Mouse (Mus musculus): ENCODE results near the gene Sh2d3c. TPM values are rescaled to one million over a fixed set of nuclear protein-coding genes. Genes with fewer than 3 reads are reported as not detected.

The Sh2d3c gene
- polyA plus RNA-seq, 2 experiments from 2014 or later = 62.2 to 84.6 TPM

DNA sequence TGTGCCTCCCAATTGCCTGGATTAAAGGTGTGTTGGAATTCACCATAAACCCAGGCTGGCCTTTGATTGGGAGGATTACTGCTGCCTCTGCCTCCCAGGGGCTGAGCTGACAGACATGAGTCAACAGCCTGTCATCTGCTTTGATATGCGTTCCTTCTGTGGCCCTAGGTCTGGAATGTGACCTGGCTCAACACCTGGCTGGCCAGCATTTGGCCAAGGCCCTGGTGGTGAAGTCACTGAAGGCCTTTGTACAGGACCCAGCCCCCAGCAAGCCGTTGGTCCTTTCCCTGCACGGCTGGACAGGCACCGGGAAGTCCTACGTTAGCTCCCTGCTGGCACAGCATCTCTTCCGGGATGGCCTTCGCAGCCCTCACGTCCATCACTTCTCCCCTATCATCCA lies 37.6 kb downstream of the Sh2d3c start:
- no peak for ATAC-seq

DNA sequence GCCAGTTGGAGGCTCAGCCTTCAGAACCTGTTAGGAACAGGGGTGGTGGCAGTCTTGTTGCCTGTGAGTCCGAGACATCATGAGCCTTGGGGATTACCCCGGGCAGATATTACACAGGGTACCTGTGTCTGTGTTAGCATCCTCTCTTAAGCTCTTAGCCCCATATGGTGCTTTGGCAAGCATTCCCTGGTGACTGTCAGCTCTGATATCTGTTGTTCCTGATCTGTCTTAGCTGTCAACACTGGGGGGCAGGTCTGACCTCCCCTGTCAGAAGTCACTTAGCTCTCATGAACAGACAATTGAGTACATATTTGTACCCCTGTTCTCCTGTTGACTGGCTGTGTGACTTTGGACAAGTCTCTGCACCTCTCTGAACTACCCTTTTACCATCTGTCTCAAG lies 38.1 kb downstream of the Sh2d3c start:
- no peak for ATAC-seq

DNA sequence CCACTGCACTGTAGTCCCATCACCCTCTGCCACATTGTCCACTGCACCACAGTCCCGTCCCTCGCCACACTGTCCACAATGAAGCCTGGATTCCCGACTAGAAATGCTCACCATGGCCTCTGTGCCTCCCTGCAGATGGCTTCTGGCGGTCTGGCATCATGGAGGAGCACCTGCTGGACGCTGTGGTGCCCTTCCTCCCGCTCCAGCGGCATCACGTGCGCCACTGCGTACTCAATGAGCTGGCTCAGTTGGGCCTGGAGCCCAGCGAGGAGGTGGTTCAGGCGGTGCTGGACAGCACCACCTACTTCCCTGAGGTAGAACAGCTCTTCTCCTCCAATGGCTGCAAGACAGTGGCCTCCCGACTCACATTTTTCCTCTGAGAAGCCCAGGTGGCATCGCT lies 40.5 kb downstream of the Sh2d3c start:
- ATAC-seq = no peak

DNA sequence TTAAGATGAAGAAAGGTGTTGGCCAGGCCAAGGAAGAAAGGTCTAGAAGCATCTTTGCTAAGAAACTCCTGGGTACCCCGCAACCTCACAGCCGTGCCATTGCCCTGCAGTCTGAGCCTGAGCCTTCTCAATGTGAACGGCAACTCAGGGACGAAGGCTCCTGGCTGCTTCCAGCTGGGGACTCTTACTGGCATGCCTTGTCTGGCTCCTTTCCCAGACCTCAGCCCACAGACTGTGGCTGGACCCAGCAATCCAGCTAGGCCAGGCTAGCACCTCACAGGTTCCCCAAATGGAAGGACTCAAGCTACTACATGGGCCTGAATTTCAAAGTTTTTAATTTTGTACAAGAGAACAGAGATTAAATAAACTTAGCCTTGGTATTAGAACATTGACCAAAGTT lies 41.0 kb downstream of the Sh2d3c start:
- ATAC-seq = no peak

DNA sequence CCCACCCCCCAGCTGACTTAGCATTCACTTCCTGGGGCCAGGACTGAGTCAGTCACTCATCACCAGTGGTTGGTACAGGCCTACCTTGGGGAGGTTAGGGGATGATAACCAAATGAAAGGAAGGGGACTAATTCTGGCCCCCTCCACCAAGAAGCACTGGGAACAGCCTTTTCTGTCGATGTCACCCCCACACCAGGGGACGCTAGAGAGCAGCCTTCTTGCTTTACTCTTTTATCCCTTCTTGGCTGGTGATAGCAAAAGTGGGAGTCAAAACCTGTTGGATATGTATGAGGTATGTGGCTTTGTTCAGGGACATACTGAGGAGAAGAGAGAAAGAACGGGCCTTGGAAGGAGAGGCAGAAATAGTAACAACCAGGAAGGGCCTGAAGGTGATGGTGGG lies 42.5 kb downstream of the Sh2d3c start:
- ATAC-seq = no peak

DNA sequence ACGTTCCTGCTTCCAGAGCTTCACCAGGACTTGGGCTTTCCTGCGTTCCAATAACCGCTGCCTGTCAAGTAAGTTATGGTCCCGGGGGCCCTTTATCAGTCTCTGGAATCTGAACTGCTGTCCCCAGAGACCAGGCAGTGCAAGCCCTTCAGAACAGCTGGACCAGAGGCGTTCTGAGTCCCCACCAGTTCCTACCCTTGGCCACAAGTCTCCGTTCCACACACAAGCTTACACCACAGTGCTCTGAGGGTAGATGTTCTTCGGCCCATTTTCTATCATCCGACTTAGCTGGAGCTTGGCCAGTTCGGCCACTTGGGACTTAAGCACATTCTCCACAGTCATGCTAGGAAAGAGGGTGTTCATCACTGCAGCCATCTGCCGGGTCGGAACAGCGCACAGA lies 46.4 kb downstream of the Sh2d3c start:
- no peak for ATAC-seq

DNA sequence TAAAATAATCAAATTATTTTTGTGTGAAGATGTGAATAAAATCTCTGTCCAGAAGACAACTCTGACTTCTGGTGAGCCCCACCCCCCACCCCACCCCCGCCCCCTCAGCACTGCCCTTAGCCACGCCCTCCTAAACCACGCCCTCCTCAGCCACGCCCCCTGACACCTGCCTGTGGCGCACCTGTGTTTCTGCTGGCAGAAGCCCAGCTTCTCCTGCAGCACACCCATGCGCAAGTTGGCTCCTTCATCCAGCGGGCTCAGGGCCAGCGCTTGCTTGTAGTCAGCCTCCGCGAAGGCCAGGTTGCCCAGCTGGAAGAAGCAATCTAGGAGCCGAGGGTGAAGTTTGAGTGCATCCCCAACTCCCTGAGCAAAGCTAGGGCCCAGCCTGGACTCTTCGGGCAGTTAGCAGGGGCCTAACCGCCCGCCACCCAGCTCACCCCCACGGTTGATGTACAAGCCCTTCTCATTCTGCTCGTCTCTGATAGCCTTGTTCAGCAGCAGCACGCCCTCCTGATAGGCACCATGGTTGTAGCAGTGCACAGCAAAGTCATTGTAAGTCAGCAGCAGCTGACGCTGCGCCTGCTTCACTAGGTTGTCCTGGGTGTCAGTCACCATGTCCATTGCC lies 47.9 kb downstream of the Sh2d3c start:
- ATAC-seq = no peak

DNA sequence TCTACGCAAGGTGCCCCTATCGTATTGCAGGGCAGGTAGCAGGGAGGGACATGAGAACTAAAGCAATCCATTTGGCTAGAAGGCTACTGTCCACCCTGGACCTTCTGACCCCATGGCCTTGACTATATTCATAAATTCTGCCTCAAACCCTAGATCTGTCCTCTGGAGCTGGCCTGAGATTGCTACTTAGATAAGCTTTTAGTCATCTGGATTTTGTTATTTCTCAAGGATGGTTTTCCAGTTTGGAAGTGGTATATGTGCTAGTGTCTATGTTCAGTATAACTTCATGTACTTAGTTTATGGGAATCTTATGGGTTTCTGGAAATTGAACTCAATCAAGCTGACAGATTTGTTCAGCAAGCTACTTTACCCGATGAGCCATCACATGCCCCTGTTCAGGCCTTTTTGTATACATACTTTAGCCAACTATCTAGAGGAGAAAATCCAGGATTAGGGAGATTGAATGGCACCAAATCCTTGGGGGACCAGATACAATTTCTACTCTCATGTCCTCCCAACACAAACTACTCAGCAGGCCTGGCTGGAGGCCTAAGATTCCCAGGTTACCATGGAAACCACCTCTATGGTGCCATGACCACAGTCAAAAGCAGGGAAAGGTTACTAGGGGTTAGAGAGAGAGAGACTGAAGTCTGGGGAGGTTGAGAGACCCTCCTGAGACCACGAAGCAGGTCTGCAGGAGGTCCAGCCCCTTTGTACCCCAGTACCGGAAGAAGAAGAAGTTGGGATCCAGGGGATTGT lies 48.7 kb downstream of the Sh2d3c start:
- no peak for ATAC-seq

DNA sequence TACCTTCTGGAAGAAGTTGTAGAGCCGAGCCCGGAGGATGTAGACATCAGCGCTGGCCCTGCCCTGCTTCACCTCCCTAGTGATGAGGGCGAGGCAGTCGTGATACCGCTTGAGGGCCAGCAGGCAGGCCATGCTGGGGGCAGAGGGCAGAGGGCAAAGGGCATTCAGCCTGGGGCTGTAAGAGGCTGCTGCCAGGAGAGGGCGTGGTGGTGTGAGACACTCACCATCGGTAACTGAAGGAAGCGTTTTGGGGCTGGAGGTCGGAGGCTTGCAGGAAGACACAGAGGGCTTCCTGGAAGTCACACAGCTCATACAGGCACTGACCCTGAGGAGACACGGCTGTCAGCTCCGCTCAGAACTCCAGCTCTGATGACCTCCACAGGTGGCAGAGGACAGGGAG lies 51.0 kb downstream of the Sh2d3c start:
- ATAC-seq = no peak

DNA sequence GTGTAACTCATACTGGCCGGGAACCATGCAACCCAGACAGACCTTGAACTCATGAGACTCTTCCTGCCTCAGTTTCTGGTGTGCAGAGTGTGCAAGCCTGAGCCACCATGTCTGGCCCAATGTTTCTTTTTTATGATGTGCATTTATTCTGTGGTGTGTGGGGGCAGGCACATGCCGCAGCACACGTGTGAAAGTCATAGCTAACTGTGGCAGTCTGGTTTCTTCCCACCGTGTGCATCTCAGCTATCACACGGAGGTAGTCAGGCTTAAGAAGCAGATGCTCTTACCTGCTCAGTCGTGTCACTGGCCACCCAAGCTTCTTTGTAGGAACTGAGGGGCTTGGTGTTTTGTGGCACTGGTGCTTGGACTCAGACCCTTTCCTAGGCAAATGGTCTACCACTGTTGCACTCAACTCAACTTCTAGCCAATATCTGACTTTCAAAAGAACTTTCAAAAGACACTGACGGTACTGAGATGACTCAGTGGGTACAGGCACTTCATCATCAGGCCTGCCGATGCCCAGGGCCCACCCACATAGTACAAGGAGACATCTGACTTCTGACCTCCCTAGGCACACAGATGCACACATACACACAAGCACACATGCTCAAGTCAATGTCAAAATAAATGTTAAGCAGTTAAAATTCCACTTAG lies 51.9 kb downstream of the Sh2d3c start:
- no peak for ATAC-seq

DNA sequence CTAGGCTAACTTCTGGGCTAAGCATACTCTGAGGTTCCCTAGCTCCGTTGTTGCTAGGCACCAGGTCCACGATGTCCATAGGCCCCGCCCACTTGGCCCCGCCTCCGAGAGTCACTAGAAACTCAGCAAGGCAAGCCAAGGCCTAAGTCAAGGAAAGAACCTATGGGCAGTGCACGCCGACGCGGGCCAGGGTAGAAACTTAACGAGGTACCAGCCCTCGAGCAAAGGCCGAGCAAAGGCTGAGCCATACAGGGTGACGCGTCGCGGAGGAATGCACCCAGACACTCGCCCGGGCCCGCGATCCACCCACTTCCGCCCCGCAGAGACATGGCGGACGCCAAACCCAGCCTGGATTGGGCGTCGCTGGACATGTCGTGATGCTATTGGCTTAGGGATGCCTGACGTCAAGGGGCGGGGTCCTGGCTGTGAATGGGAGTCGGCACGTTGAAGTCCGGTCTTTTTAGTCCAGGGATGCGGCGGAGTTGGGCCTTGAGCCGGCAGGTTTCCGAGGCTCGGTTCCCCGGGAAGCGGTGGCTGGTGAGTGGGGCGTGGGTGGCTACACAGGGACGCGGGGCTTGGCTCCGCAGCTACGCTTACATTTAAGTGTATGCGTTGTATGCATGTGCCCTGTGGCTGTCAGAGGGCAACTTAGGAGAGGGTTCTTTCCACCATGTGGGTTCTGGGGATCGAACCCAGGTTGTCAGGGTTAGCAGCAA lies 54.7 kb downstream of the Sh2d3c start, which contains the start of the genes Ttc16 and Ptrh1:
Gene Ttc16 (minus strand): TSS at position 275 of the 716 bp plus-strand sequence.
Gene Ptrh1 (plus strand): TSS at position 428 of the 716 bp plus-strand sequence.
- ATAC-seq = peak; percentile 94

DNA sequence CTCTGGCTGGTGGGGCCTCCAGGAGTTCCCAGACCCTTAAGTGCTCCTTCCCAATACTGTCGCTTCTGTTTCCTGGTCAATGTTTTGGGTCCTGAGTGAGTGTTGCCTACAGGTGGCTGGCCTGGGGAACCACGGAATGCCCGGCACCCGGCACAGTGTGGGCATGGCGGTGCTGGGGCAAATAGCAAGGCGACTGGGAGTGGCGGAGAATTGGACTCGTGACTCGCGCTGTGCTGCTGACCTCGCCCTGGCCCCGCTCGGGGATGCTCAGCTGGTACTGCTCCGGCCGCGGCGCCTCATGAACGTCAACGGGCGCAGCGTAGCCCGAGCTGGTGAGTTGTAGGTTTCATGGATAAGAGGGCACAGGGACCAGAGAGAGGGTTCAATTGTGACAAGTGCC lies 55.3 kb downstream of the Sh2d3c start:
- no peak for ATAC-seq

DNA sequence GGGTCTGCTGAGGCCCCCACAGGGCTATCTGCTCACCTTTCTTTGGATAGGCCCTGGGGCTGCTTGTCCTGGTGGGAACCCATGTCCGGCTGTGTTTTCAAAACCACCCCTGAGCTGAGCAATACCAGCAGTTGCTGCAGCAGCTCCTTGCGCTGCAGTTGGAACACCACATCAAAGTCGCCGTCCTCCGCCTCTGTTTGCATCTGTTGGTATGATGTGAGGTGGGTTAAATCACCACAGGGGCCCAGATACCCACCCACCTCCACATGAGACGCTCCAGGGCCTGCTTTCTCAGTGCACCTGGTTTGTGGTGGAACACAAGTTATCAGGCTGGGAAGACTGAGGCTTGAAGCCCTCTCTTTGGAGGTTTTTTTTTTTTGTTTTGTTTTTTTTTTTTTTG lies 57.2 kb downstream of the Sh2d3c start:
- no peak for ATAC-seq

DNA sequence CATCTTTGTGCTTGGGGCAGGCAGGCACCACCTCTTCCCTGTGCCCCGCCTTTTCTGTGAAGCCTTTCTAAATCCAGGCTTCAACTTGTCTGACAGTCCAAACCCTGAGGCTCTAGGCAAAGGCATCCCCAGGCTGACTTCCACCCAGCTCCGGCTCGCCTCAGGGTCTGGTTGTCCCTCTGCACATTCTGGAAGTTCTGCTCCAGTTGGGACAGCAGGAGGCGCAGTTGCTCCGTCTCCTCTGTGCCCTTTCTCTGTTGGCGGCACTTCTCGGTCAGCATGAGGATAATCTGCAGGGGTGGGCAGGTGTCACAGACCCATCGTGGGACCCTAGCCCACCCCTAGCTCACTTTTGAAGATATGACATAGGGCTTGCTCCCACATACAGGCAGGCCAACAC lies 58.3 kb downstream of the Sh2d3c start:
- no peak for ATAC-seq

DNA sequence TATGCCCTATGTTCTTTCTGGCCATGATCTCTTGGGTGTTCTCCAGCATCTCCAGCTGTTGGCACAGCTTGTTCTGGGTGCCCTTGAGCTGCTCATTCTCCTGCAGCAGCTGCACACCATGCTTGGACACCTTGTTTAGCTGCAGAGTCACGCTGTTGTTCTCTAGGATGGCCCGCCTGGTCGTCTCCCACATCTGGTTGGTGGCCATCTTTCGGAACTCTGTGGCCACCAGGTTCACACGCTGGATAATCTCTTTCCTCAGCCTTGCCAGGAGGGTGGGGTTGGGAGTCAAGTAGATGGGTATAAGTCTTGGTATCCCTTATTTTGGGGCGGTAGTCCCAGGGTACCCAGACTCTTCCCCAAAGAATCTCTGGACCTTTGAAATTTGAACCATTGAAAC lies 58.9 kb downstream of the Sh2d3c start:
- no peak for ATAC-seq

DNA sequence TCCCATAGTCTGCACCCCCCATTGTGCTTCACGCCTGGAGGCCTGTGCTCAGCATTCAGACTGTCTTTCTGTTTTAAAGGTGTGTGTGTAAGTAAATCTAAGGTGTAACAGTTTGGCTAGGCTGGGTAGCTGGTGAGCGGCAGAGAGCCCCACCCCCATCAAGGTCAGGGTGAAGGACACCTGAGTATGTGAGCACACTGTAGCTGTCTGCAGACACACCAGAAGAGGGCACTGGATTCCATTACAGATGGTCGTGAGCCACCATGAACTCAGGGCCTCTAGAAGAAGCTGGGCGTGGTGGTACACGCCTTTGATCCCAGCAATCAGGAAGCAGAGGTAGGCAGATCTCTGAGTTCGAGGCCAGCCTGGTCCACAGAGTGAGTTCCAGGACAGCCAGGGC lies 60.9 kb downstream of the Sh2d3c start:
- no peak for ATAC-seq

DNA sequence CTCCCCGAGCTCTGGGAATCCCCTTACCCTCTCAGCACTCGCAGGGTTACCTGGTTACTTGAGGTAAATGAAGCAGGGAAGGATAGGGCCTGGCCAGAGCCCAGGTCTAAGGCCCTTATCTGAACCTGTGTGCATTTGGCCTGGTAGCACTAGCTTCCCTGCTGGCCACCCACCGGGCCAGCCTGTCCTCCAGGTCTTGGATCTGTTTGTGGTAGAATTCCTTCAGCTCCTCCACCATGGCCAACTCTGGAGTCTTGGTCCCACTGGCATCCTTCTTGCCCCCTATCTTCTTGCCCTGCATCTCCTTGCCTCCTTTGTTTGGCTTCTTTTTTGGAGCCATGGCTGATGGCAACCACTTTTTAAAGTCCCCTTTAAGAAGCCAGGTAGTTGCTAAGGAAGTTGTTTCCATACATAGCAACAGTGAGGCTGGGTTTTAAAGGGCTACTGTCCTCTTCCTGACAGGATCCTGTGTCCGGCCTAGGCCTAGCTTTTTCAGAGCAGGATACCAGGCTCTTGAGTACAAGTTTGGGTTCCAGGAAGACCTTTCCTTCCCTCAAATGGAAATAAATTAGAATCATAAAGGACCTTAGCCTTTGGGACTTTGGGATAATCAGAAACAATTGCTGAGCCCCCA lies 63.3 kb downstream of the Sh2d3c start, which contains the start of gene Cfap157:
Gene Cfap157 (minus strand): TSS at position 381 of the 634 bp plus-strand sequence.
- ATAC-seq = no peak

DNA sequence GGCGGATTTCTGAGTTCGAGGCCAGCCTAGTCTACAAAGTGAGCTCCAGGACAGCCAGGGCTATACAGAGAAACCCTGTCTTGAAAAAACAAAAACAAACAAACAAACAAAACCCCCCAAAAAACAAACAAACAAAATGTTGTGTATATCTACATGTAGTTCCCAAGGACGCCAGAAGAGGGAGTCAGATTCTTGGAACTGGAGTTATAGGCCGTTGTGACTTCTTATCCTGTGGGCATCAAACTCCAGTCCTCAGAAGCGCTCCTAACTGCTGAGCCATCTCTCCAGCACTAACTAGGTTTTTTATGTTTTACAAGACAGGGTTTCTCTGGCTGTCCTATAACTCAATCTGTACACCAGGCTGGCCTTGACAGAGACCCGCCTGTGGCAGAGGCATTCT lies 66.3 kb downstream of the Sh2d3c start:
- ATAC-seq = no peak

DNA sequence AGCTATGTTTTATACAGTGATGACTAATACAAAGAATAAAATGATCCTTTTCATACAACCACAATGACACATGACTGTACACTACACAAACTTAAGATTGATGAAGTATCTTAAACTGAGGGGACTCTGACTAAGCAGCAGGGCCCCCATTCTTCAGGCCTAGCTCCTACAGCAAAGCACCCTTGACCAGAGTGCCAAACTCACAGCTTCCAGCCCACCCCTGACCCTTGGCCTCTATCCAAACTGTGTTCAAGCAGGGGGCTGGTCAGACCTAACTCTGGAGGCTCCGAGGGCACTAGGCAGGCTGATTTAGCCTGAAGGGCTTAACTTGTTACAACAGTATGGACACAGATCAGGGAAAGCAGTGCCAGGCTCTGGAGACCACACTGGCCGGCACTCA lies 67.7 kb downstream of the Sh2d3c start:
- ATAC-seq = no peak

DNA sequence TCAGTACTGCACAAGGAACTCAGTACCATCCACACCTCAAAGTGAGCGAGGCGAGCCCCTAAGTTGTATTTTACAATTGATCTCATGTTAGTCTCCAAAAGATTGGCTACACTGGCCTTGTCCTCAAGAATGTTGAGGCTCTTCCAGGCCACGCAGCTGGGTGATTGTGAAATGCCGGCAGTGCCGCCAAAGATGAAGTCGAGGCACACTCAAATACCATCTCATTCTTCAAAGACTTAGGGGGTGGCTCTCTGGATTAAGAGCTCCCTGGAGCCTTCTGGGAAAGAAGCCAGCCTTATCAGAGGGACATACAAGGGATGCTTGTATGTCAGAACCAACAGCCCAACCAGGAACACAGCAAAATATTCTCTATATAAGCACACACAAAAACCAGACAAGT lies 70.4 kb downstream of the Sh2d3c start:
- ATAC-seq = no peak

DNA sequence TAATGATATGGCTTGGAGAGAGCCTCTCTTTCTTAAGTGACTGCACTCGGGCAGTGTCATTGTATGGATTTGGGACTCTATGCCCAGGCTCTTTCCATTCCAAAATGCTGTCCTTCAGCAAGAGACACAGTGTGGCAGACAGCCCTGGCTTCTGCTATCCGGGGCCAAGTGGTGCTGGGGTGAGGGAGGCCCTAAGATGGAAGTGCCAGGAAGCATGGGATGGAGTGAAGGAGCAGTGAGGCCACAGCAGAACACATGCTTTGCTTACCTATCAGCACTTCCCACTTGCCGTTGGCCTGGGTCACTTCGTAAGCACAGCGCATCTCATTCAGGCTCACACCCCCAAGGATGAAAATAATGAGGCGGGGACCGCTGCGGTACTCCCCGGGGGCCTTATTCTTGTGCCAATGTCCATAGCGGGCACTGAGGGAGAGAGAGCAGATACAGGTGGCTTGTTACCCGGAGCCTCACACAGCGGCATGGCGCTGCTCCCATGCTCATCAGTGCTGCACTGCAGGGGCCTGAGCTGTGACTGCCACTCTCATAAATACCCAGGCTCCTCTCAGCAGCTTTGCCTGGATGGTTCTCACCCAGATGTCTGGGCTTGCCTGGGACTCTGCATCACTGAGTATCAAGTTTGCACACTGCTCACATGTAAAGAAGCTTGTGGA lies 75.0 kb downstream of the Sh2d3c start:
- no peak for ATAC-seq

Data from activated CD4-positive, CD25-positive, alpha-beta regulatory T cell, adult 4 months (primary cell).